Mouse (Mus musculus): ENCODE results near the gene Pkp4.

- no peak for TF ChIP-seq CTCF (IDR thresholded peaks at IDR 0.05; ENCODE audit: low read depth)
- TF ChIP-seq EP300 (IDR thresholded peaks at IDR 0.05; ENCODE audit: low read depth) = no peak
These were observed 129.7 kb downstream of the Pkp4 start for GRCm38 (mm10) chr2:59290391-59290790.
